Mouse (Mus musculus) heart, postnatal 0 days (tissue): ENCODE measurements at regions not wholly inside any gene's neighbourhood (a gene's known extent, or its start where the extent isn't known, plus 50 kb on each side); places are given as distances from the start of the nearest gene placed in this dataset.
"Not testable (repeated sequence)": the region's sequence is repeated elsewhere in the genome, so short reads cannot be mapped to it uniquely, and the experiment has no call there.

Experiments used
- ATAC-seq: fragments of 200-750 bp; cut with Nextera tagmentation; 2 replicates; pipeline ENCODE4 v1.8.0; 2017; ENCODE audit warnings: low read depth, moderate number of reproducible peaks, moderate library complexity; ENCODE audit not compliant: insufficient read depth
- DNase-seq: peaks from one replicate; pipeline ENCODE4 v3.0.0-alpha.2; 2016; ENCODE audit warnings: low spot score
- H3K27ac ChIP-seq: fragments of 300-500 bp; sonication (generic); 2 replicates; pipeline ENCODE4 v1.5.1; 2014; ENCODE audit warnings: low read depth, mild to moderate bottlenecking
- H3K27me3 ChIP-seq: fragments of 300-500 bp; sonication (generic); 2 replicates; pipeline ENCODE4 v1.6.1; 2014; ENCODE audit warnings: low read length, mixed read lengths; ENCODE audit not compliant: control insufficient read depth, insufficient read depth
- H3K36me3 ChIP-seq: fragments of 300-500 bp; sonication (generic); replicated peaks from 2 replicates; pipeline ENCODE4 v1.6.1; 2014; ENCODE audit warnings: low read length, mixed read lengths; ENCODE audit not compliant: control insufficient read depth, insufficient read depth
- H3K4me1 ChIP-seq: fragments of 300-500 bp; sonication (generic); 2 replicates; pipeline ENCODE4 v1.6.1; 2014; ENCODE audit warnings: antibody characterized with exemption; ENCODE audit not compliant: control insufficient read depth, insufficient read depth
- H3K4me2 ChIP-seq: fragments of 300-500 bp; sonication (generic); 2 replicates; pipeline ENCODE4 v1.6.1; 2014; ENCODE audit warnings: low read depth, mild to moderate bottlenecking, low read length, moderate library complexity
- H3K4me3 ChIP-seq: fragments of 300-500 bp; sonication (generic); 2 replicates; pipeline ENCODE4 v1.5.1; 2014; ENCODE audit warnings: low read depth, low read length
- H3K9ac ChIP-seq: fragments of 300-500 bp; sonication (generic); replicated peaks from 2 replicates; pipeline ENCODE4 v1.6.1; 2014; ENCODE audit warnings: low read depth, low read length, mixed read lengths
- H3K9me3 ChIP-seq: fragments of 300-500 bp; sonication (generic); replicated peaks from 2 replicates; pipeline ENCODE4 v1.6.1; 2016; ENCODE audit warnings: low read length; ENCODE audit not compliant: control insufficient read depth
- CTCF ChIP-seq: IDR thresholded peaks from 2 replicates; pipeline ENCODE4 v1.5.1; 2016; ENCODE audit warnings: antibody characterized with exemption, control low read depth, low read depth
- EP300 ChIP-seq: IDR thresholded peaks from 2 replicates; pipeline ENCODE4 v1.6.1; 2016; ENCODE audit warnings: antibody characterized with exemption, low read depth
- WGBS: fragments of 180-500 bp; shearing (Covaris S2); extraction: QIAGEN DNeasy Blood & Tissue Kit; methylation state at CpG from one replicate; pipeline ENCODE4 v1.1.7; 2014; 5-methylcytosine and 5-hydroxymethylcytosine counted together

GRCm38 (mm10) chr10:84296168-84296567, 144.2 kb downstream of the Nuak1 start:
- no peak overlapping the region for H3K4me3 ChIP-seq
- no peaks in the 10 kb centered on the region for H3K9me3 ChIP-seq
- no peaks in the 10 kb centered on the region for H3K4me1 ChIP-seq
- H3K36me3 ChIP-seq = no peaks in the 10 kb centered on the region
- WGBS = 49% methylated on average over 3 of the region's 3 CpGs
- DNase-seq (no peak), ATAC-seq (no peak)
- TF ChIP-seq EP300 (no peak), CTCF (no peak)
- H3K9ac ChIP-seq = no peak overlapping the region
- no peak overlapping the region for H3K4me2 ChIP-seq
- no peak overlapping the region for H3K27ac ChIP-seq
- H3K27me3 ChIP-seq = no peaks in the 10 kb centered on the region

GRCm38 (mm10) chr10:84301561-84301960, 138.8 kb downstream of the Nuak1 start:
- TF ChIP-seq CTCF = no peak
- no peak for TF ChIP-seq EP300
- Histone ChIP-seq H3K4me2 (no peak overlapping the region), H3K36me3 (no peaks in the 10 kb centered on the region), H3K27me3 (no peaks in the 10 kb centered on the region), H3K9me3 (no peaks in the 10 kb centered on the region), H3K4me1 (0 out of 2 replicates have a peak, but pooled peaks cover 3% of the 10 kb centered on the region), H3K9ac (no peak overlapping the region), H3K27ac (no peak overlapping the region), H3K4me3 (no peak overlapping the region)
- no peak; the same call in 1 of the 2 replicates for ATAC-seq
- WGBS = 56% methylated on average over 2 of the region's 2 CpGs
- no peak for DNase-seq

DNA sequence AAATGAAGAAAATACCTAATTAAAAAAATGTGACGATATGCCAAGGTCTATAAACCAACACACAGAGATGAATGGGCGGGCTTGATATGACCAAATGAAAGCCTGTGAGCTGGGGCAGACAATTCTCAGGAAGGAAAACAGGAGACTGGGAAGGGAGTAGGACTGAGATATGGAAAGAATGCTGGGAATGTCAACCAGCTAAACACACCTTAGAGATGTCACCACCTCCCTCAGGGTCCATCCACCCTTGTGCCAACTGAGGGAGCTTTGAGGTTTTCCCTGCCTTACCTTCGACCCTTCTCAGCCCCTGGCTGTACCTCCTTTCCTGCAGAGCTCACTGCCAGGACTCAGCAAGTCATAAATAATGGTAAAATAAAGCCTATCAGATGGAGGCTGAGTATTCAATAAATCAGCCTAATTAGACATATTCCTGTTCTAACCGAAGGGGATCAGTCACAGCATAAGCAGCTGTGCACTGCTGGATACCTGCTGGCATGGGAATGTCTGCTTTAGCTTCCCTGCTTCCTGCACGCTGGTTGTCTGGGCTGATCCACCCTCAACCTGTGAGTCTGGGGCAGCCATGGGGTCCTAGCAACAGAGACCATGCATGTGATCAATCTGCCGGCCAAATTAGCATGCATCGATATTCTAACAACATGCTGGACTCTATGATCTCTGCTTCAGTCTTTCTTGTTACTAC, 137.4 kb downstream of the Nuak1 start:
- no peak overlapping the region for H3K9ac ChIP-seq
- H3K27me3 ChIP-seq = no peaks in the 10 kb centered on the region
- TF ChIP-seq CTCF (no peak), EP300 (no peak)
- ATAC-seq = no peak
- no peaks in the 10 kb centered on the region for H3K9me3 ChIP-seq
- H3K36me3 ChIP-seq = no peaks in the 10 kb centered on the region
- 56% methylated on average over 7 of the region's 7 CpGs for WGBS
- no peak overlapping the region for H3K4me2 ChIP-seq
- 0 out of 2 replicates have a peak, but pooled peaks cover 3% of the 10 kb centered on the region for H3K4me1 ChIP-seq
- no peak overlapping the region for H3K27ac ChIP-seq
- no peak overlapping the region for H3K4me3 ChIP-seq
- DNase-seq = no peak

DNA sequence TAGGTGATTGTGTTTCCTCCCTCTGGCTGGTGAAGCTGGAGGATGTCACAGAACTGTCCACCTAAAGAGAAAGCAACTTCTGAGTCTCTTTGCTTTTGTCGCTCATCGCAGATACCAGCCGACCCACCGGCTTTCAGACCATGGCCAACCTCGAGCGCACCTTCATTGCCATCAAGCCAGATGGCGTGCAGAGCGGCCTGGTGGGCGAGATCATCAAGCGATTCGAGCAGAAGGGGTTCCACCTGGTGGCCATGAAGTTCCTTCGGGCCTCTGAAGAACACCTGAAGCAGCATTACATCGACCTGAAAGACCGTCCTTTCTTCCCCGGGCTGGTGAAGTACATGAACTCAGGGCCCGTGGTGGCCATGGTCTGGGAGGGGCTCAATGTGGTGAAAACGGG, 131.7 kb downstream of the Nuak1 start:
- not testable (repeated sequence) for H3K4me1 ChIP-seq, H3K27ac ChIP-seq, H3K36me3 ChIP-seq, H3K4me3 ChIP-seq, H3K9me3 ChIP-seq, H3K4me2 ChIP-seq, H3K9ac ChIP-seq, ATAC-seq, H3K27me3 ChIP-seq, DNase-seq
- WGBS = 91% methylated on average over 17 of the region's 17 CpGs

GRCm38 (mm10) chr10:84310653-84311052, 129.7 kb downstream of the Nuak1 start:
- TF ChIP-seq CTCF (no peak), EP300 (no peak)
- ATAC-seq (no peak), DNase-seq (no peak)
- H3K36me3 ChIP-seq = no peaks in the 10 kb centered on the region
- no peaks in the 10 kb centered on the region for H3K9me3 ChIP-seq
- no peaks in the 10 kb centered on the region for H3K4me1 ChIP-seq
- H3K9ac ChIP-seq = no peak overlapping the region
- H3K27ac ChIP-seq = no peak overlapping the region
- no peaks in the 10 kb centered on the region for H3K27me3 ChIP-seq
- H3K4me3 ChIP-seq = no peak overlapping the region
- H3K4me2 ChIP-seq = no peak overlapping the region
- WGBS = 88% methylated on average over 5 of the region's 5 CpGs

DNA sequence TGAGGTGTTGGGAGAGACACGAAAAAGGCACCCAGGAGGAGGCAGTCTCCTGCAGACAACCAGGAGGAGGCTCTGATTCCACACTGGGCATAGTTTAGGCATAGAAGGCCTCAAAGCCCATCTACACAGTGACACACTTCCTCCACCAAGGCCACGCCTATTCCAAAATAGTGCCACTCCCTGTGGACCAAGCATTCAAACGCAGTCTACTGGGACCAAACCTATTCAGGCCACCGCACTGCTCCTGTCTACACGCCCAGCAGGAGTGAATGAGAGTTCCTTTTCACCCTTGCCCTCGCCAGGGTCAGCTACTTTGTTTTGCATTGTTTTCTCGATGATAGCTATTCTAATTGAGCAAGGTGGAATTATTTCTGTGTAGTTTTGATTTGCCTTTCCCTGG, 127.7 kb downstream of the Nuak1 start:
- Histone ChIP-seq H3K36me3 (no peaks in the 10 kb centered on the region), H3K27ac (no peak overlapping the region), H3K4me1 (no peaks in the 10 kb centered on the region), H3K9ac (no peak overlapping the region), H3K4me2 (no peak overlapping the region), H3K9me3 (no peaks in the 10 kb centered on the region), H3K4me3 (no peak overlapping the region), H3K27me3 (no peaks in the 10 kb centered on the region)
- DNase-seq = no peak
- TF ChIP-seq EP300 = no peak
- TF ChIP-seq CTCF = no peak
- 75% methylated on average over 7 of the region's 7 CpGs for WGBS
- no peak for ATAC-seq
